Mouse (Mus musculus): ENCODE measurements at regions not wholly inside any gene's neighbourhood (a gene's known extent, or its start where the extent isn't known, plus 50 kb on each side); places are given as distances from the start of the nearest gene placed in this dataset.

GRCm38 (mm10) chr4:153321085-153321484 is 161.5 kb downstream of the Ajap1 start:
- DNase-seq: no peak

- no peak for DNase-seq
Observed at GRCm38 (mm10) chr4:153320602-153321001, 162.0 kb downstream of the Ajap1 start.

GRCm38 (mm10) chr4:153316964-153317724 is 165.5 kb downstream of the Ajap1 start:
- peak; percentile 81 for DNase-seq

GRCm38 (mm10) chr4:153316519-153316918 is 166.1 kb downstream of the Ajap1 start:
- DNase-seq: no peak

- DNase-seq: no peak
Observed at GRCm38 (mm10) chr4:153313961-153314360, 168.7 kb downstream of the Ajap1 start.

GRCm38 (mm10) chr4:153311574-153311973 is 171.0 kb downstream of the Ajap1 start:
- DNase-seq: no peak

GRCm38 (mm10) chr4:153310641-153311040 is 172.0 kb downstream of the Ajap1 start:
- peak; percentile 69 for DNase-seq

GRCm38 (mm10) chr4:153303521-153303920 is 179.1 kb downstream of the Ajap1 start:
- DNase-seq: no peak

- DNase-seq: no peak
Observed at GRCm38 (mm10) chr4:153302855-153303254, 179.8 kb downstream of the Ajap1 start.

GRCm38 (mm10) chr4:153298277-153298676 is 184.3 kb downstream of the Ajap1 start:
- no peak for DNase-seq

GRCm38 (mm10) chr4:153294828-153295227 is 187.8 kb downstream of the Ajap1 start:
- no peak for DNase-seq

GRCm38 (mm10) chr4:153293137-153293536 is 189.5 kb downstream of the Ajap1 start:
- no peak for DNase-seq

- no peak for DNase-seq
Observed at GRCm38 (mm10) chr4:153288362-153288761, 194.2 kb downstream of the Ajap1 start.

GRCm38 (mm10) chr4:153284209-153284608 is 198.4 kb downstream of the Ajap1 start:
- no peak for DNase-seq

GRCm38 (mm10) chr4:153276571-153276970 is 206.0 kb downstream of the Ajap1 start:
- no peak for DNase-seq

GRCm38 (mm10) chr4:153271376-153271775 is 211.2 kb downstream of the Ajap1 start:
- DNase-seq: no peak

- DNase-seq: no peak
Observed at GRCm38 (mm10) chr4:153263216-153263805, 219.3 kb downstream of the Ajap1 start.

GRCm38 (mm10) chr4:153260941-153261557 is 221.6 kb downstream of the Ajap1 start:
- no peak for DNase-seq

- DNase-seq: no peak
Observed at GRCm38 (mm10) chr4:153251943-153252342, 230.7 kb downstream of the Ajap1 start.

GRCm38 (mm10) chr4:153251311-153251710 is 231.3 kb downstream of the Ajap1 start:
- no peak for DNase-seq

- DNase-seq: peak; percentile 24
Observed at GRCm38 (mm10) chr4:153236680-153237079, 245.9 kb downstream of the Ajap1 start.

GRCm38 (mm10) chr4:153233762-153234161 is 248.8 kb downstream of the Ajap1 start:
- DNase-seq: no peak

GRCm38 (mm10) chr4:153229221-153229620 is 253.4 kb downstream of the Ajap1 start:
- DNase-seq: no peak

Data from liver (tissue).